Mouse (Mus musculus) C2C12 (cell line): ENCODE data around the gene Ces1g.

Experiments
- CTCF ChIP-seq: IDR thresholded peaks from one replicate; pipeline ENCODE4 v1.5.1; 2011; ENCODE audit not compliant: control insufficient read depth, insufficient read depth, insufficient read length
- FOSL1 ChIP-seq: IDR thresholded peaks from one replicate; pipeline ENCODE4 v1.8.0; 2011; ENCODE audit warnings: mild to moderate bottlenecking, low read length; ENCODE audit not compliant: poor library complexity, insufficient read depth, severe bottlenecking
- MYOG ChIP-seq: IDR thresholded peaks from one replicate; pipeline ENCODE4 v1.6.1; 2011; ENCODE audit not compliant: control insufficient read depth, insufficient read length; ENCODE audit errors: extremely low read depth
- USF1 ChIP-seq: IDR thresholded peaks from one replicate; pipeline ENCODE4 v1.6.1; 2011; ENCODE audit warnings: low read depth, mild to moderate bottlenecking, control low read depth, moderate library complexity

DNA sequence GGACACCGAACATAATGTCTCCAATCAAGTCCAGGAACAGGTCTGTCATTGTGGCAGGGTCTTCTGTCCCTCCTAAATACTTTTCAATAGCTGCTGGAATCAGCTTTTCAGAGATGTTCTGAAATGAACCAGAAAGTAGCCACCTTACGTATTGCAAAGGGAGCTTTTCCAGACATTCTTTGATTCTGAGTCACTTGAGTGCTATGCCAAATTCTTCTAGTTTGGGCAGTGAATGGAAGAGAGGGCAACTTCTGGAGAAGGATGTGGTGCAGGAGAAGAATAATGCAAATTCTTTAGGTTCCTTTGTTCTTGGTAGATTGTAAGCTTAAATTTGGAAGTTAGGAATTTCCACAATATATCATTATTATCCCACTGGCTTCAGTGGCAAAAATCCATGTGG lies 20.1 kb downstream of the Ces1g start:
- TF ChIP-seq MYOG (no peak), CTCF (no peak), FOSL1 (no peak), USF1 (no peak)
